15 mouse cellular contexts compared by ENCODE assay signal in the genomic region with DNA sequence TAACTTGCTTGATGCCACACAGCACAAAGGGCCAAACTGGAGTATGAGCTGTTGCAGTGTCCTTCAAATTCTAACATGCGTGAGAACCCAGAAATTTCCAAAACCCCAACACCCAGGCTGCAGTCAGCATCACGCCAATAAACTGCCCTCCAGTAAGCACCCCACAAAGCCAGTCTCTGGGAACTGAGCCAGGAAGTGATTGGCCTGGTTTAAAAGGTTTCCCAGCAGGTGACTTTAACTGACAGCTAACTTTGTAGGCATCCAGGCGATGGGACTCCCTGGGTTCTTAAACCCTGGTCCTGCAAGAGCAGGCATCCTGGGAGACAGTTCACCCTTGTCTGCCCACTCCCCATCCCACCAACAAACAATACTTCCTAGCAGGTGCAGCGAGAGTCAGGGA. TPM values are rescaled to one million over a fixed set of nuclear protein-coding genes. Genes with fewer than 3 reads are reported as not detected.
"Had no signal": no experiment of that assay in that cellular context is flagged by ENCODE, and none has a peak within 500 bp of the region (broad histone marks: within the 10 kb centered on the region; RNA-seq: fewer than 3 reads in every experiment).

No protein-coding gene starts in this region.

- H3K27me3 ChIP-seq: liver, embryonic 13.5 days; midbrain, embryonic 13.5 days had no signal

- H3K9ac ChIP-seq: limb, embryonic 13.5 days; liver, embryonic 13.5 days; lung, embryonic 14.5 days; midbrain, embryonic 13.5 days had no signal

- H3K4me2 ChIP-seq: limb, embryonic 13.5 days; liver, embryonic 13.5 days; lung, embryonic 14.5 days; midbrain, embryonic 13.5 days had no signal

- H3K27ac ChIP-seq: limb, embryonic 10.5 days; limb, embryonic 13.5 days; liver, embryonic 13.5 days; macrophage; midbrain, embryonic 13.5 days had no signal

- ATAC-seq: intestine, postnatal 0 days; lung, postnatal 0 days; midbrain, embryonic 13.5 days had no signal

- H3K36me3 ChIP-seq: limb, embryonic 10.5 days; limb, embryonic 13.5 days; liver, embryonic 13.5 days; midbrain, embryonic 13.5 days had no signal

- H3K4me1 ChIP-seq: midbrain, embryonic 13.5 days had no signal

- DNase-seq: kidney, adult 2 months; kidney, postnatal 10 days; kidney, postnatal 36 days; liver; liver, embryonic 13.5 days; lung, embryonic 14.5 days; right cerebral cortex, adult 18-20 months; right cerebral cortex, postnatal 4 days had no signal

- H3K4me3 ChIP-seq: limb, embryonic 10.5 days; limb, embryonic 13.5 days; liver, embryonic 13.5 days; midbrain, embryonic 13.5 days had no signal

RNA-seq across cellular contexts. Expression of a gene that starts 44.0 kb away (rescaled TPM):
- total RNA-seq: megakaryocyte, adult 5-6 weeks had no signal
- polyA plus RNA-seq: macrophage had no signal
